Mouse (Mus musculus): Measurements from ENCODE around the gene Nol9.

GRCm38 (mm10) chr4:152101921-152102320, 62.8 kb downstream of the Nol9 start:
- TF ChIP-seq CTCF (IDR thresholded peaks at IDR 0.05; ENCODE audit: borderline replicate concordance, control insufficient read depth, extremely low read depth, insufficient read depth, low read length, poor library complexity) (no peak), POLR2A (IDR thresholded peaks at IDR 0.05; ENCODE audit: control insufficient read depth, extremely low read depth, insufficient read depth, low read length, poor library complexity) (no peak)
